Mouse (Mus musculus) forebrain, embryonic 15.5 days (tissue): ENCODE measurements around the gene Crtap. TPM values are rescaled to one million over a fixed set of nuclear protein-coding genes. Genes with fewer than 3 reads are reported as not detected.
A peak's percentile ranks its signal among the peaks of the same experiment; 100 is the strongest.
"Not testable (repeated sequence)": the region's sequence is repeated elsewhere in the genome, so short reads cannot be mapped to it uniquely, and the experiment has no call there.

Source experiments
- ATAC-seq: fragments of 200-750 bp; cut with Nextera tagmentation; replicated peaks from 2 replicates; pipeline ENCODE4 v1.8.0; 2017; ENCODE audit warnings: mild to moderate bottlenecking, moderate TSS enrichment, moderate library complexity
- H3K27ac ChIP-seq: fragments of 300-500 bp; sonication (generic); replicated peaks from 2 replicates; pipeline ENCODE4 v1.5.1; 2015; ENCODE audit warnings: mild to moderate bottlenecking, inconsistent platforms
- H3K27me3 ChIP-seq: fragments of 300-500 bp; sonication (generic); 2 replicates; pipeline ENCODE4 v1.6.1; 2015; ENCODE audit warnings: inconsistent platforms
- H3K36me3 ChIP-seq: fragments of 300-500 bp; sonication (generic); 2 replicates; pipeline ENCODE4 v1.6.1; 2015; ENCODE audit warnings: mild to moderate bottlenecking, inconsistent platforms
- H3K4me1 ChIP-seq: fragments of 300-500 bp; sonication (generic); 2 replicates; pipeline ENCODE4 v1.6.1; 2015; ENCODE audit warnings: inconsistent platforms
- H3K4me2 ChIP-seq: fragments of 300-500 bp; sonication (generic); replicated peaks from 2 replicates; pipeline ENCODE4 v1.6.1; 2015; ENCODE audit warnings: mild to moderate bottlenecking, inconsistent platforms
- H3K4me3 ChIP-seq: fragments of 300-500 bp; sonication (generic); 2 replicates; pipeline ENCODE4 v1.5.1; 2015; ENCODE audit warnings: mild to moderate bottlenecking, inconsistent platforms
- H3K9ac ChIP-seq: fragments of 300-500 bp; sonication (generic); replicated peaks from 2 replicates; pipeline ENCODE4 v1.6.1; 2015; ENCODE audit warnings: mild to moderate bottlenecking, inconsistent platforms
- H3K9me3 ChIP-seq: fragments of 300-500 bp; sonication (generic); 2 replicates; pipeline ENCODE4 v1.6.1; 2016; ENCODE audit warnings: inconsistent platforms
- WGBS: fragments of 180-500 bp; shearing (Covaris S2); methylation state at CpG from one replicate; pipeline ENCODE4 v1.1.7; 2015; ENCODE audit warnings: mixed read lengths; 5-methylcytosine and 5-hydroxymethylcytosine counted together
- polyA plus RNA-seq: library from polyadenylated mRNA; unstranded; fragments of >200 nt; fragmentation: Nextera tagmentation; extraction: Ambion mirVana; gene quantifications from 2 replicates; pipeline ENCODE4 v1.2.1, GENCODE M21; 2015

Crtap gene
- polyA plus RNA-seq, 1 experiment from 2014 or later = 19.9 TPM

- H3K9ac ChIP-seq = no peak overlapping the region
- 95% methylated on average over 10 of the region's 10 CpGs for WGBS
- H3K27ac ChIP-seq = no peak overlapping the region
- no peaks in the 10 kb centered on the region for H3K27me3 ChIP-seq
- H3K9me3 ChIP-seq = no peaks in the 10 kb centered on the region
- no peak for ATAC-seq
- no peak overlapping the region for H3K4me3 ChIP-seq
- H3K36me3 ChIP-seq = no peaks in the 10 kb centered on the region
- no peak overlapping the region for H3K4me2 ChIP-seq
- H3K4me1 ChIP-seq = no peaks in the 10 kb centered on the region
Measured at GRCm38 (mm10) chr9:114377168-114377567, 13.3 kb downstream of the Crtap start.

- 93% methylated on average over 10 of the region's 10 CpGs for WGBS
Measured at GRCm38 (mm10) chr9:114375276-114375962, 15.1 kb downstream of the Crtap start.

DNA sequence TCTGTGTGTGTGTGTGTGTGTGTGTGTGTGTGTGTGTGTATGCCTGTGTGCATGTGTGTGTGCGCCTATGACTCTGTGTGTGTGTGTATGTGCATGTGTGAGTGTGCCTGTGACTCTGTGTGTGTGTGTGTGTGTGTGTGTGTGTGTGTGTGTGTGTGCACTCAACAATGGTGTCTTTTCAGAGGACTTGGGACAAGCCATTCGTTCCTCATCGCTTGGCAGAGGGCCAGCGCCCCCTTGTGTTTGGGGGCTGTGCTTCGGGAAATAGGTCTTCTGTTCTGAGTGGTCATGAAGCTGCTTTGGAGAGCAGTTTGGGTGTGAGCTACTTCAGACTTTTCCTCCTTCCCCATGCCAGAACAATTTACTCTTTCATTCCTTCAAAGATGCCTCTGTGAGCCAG, 18.8 kb downstream of the Crtap start:
- H3K4me3 ChIP-seq, H3K27me3 ChIP-seq, H3K4me2 ChIP-seq, H3K36me3 ChIP-seq, H3K27ac ChIP-seq, H3K9ac ChIP-seq, H3K4me1 ChIP-seq, H3K9me3 ChIP-seq, ATAC-seq: not testable (repeated sequence)
- WGBS = 25% methylated on average over 5 of the region's 5 CpGs

More at GRCm38 (mm10) chr9:114375276-114375962, 15.1 kb downstream of the Crtap start:
- no peaks in the 10 kb centered on the region for H3K27me3 ChIP-seq
- no peak for ATAC-seq
- no peaks in the 10 kb centered on the region for H3K36me3 ChIP-seq
- H3K4me2 ChIP-seq = no peak overlapping the region
- H3K4me3 ChIP-seq = no peak overlapping the region
- no peaks in the 10 kb centered on the region for H3K4me1 ChIP-seq
- H3K9me3 ChIP-seq = no peaks in the 10 kb centered on the region
- no peak overlapping the region for H3K9ac ChIP-seq
- no peak overlapping the region for H3K27ac ChIP-seq

DNA sequence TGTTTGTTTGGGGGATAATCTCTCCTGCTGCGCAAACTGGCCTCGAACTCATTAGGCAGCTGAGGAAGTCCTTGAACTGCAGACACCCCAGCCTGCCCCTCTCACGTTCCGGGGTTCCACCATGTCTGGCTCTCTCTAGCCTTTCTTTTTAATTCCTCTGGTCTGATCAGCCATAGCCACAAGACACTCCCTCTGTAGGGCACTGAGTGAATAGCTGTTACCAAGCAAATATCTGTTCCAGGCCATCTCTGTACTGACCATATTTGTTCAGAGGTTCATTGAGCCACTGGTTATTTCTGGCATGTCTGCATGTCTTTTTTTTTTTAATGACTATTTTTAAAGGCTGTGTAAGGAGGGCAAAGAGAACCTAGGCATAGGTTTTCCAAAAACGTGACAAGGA, 21.1 kb downstream of the Crtap start:
- not testable (repeated sequence) for ATAC-seq

DNA sequence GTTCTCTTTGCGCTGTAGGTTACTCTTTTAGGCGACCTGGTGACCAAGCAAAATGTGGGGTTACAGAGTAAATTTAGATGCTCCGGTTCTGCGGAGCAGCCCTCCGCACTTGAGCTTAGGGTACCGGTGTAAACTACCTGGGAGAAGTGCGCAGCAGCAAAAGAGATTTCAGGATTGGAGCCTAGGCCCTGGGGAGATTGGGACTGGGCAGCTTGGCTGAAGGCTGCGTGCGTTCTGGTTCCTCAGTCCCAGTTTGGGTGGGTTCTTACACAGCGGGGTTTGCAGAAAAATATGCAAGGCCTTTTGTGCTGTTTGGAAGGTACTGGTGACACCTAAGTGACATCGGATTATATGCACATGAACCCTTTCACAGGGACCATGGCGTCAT, 22.0 kb downstream of the Crtap start:
- H3K4me1 ChIP-seq = peaks cover 9% of the 10 kb centered on the region; the same call in 1 of the 2 replicates
- H3K4me3 ChIP-seq = peak overlapping the region; percentile 49
- H3K4me2 ChIP-seq = peak overlapping the region; percentile 82
- H3K36me3 ChIP-seq = no peaks in the 10 kb centered on the region
- no peaks in the 10 kb centered on the region for H3K9me3 ChIP-seq
- H3K27me3 ChIP-seq = no peaks in the 10 kb centered on the region
- no peak overlapping the region for H3K27ac ChIP-seq
- 12% methylated on average over 12 of the region's 12 CpGs for WGBS
- peak overlapping the region; percentile 54 for H3K9ac ChIP-seq
- ATAC-seq = peak; percentile 53; the same call in 1 of the 2 replicates

More for the DNA sequence above, 21.1 kb downstream of the Crtap start:
- not testable (repeated sequence) for H3K27me3 ChIP-seq, H3K4me1 ChIP-seq, H3K4me2 ChIP-seq, H3K9ac ChIP-seq, H3K27ac ChIP-seq, H3K4me3 ChIP-seq, H3K36me3 ChIP-seq, H3K9me3 ChIP-seq
- 53% methylated on average over 5 of the region's 5 CpGs for WGBS

DNA sequence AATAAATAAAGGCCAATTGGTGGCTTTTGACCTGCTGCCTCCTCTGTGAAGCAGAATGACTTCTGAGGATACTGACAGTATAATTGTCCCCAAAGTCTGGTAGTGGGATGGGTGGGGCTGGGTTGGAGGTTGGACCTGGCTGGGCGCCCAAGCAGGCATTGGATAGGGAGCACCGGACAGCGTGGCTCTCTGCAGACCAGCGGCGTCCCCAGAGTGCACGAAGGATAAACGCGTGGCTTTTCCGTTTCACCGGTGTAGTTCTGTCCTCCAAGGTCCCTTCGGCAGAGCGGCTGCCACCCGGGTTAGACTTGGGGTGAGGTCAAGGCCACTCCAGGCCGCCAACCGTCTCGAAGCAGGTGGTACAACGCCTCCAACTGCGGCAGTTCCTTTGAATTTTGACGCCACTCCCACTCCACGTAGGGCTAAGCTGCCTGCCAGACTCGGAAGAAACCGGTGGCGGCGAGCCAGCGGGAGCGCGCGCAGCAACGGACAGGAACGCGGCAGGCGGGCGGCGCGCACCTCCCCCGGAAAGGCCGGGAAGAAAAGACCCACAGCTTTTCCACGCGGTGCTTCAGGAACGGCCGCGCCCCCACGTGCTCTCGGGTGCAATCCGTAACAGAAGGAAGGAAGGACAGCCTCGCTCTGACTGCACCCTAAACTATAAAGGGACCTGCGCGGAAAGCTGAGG, 22.5 kb downstream of the Crtap start:
- ATAC-seq = peak; percentile 88
- no peaks in the 10 kb centered on the region for H3K36me3 ChIP-seq
- WGBS = under 1% methylated on average over 48 of the region's 48 CpGs
- H3K9ac ChIP-seq = peak overlapping the region; percentile 54
- H3K4me3 ChIP-seq = peak overlapping the region; percentile 49
- H3K4me1 ChIP-seq = peaks cover 9% of the 10 kb centered on the region; the same call in 1 of the 2 replicates
- no peaks in the 10 kb centered on the region for H3K27me3 ChIP-seq
- no peaks in the 10 kb centered on the region for H3K9me3 ChIP-seq
- no peak overlapping the region for H3K27ac ChIP-seq
- H3K4me2 ChIP-seq = peak overlapping the region; percentile 82

- 84% methylated on average over 9 of the region's 9 CpGs for WGBS
- ATAC-seq, H3K4me3 ChIP-seq, H3K27me3 ChIP-seq, H3K4me2 ChIP-seq, H3K9me3 ChIP-seq, H3K27ac ChIP-seq, H3K4me1 ChIP-seq, H3K9ac ChIP-seq, H3K36me3 ChIP-seq: not testable (repeated sequence)
Measured at GRCm38 (mm10) chr9:114329855-114330254, 60.6 kb downstream of the Crtap start, which contains the start of gene Bcl2a1c. Bcl2a1c (plus strand) TSS chr9:114330135.

- not testable (repeated sequence) for H3K4me2 ChIP-seq, H3K4me3 ChIP-seq, H3K27ac ChIP-seq, H3K9me3 ChIP-seq, H3K4me1 ChIP-seq, H3K36me3 ChIP-seq, H3K9ac ChIP-seq, H3K27me3 ChIP-seq, ATAC-seq
Measured at GRCm38 (mm10) chr9:114328332-114328731, 62.1 kb downstream of the Crtap start.

GRCm38 (mm10) chr9:114326011-114326748, 64.3 kb downstream of the Crtap start:
- H3K4me2 ChIP-seq = no peak overlapping the region
- no peak overlapping the region for H3K9ac ChIP-seq
- no peaks in the 10 kb centered on the region for H3K9me3 ChIP-seq
- no peak for ATAC-seq
- H3K4me1 ChIP-seq = no peaks in the 10 kb centered on the region
- no peak overlapping the region for H3K27ac ChIP-seq
- WGBS = 70% methylated on average over 3 of the region's 3 CpGs
- H3K36me3 ChIP-seq = no peaks in the 10 kb centered on the region
- H3K4me3 ChIP-seq = no peak overlapping the region
- no peaks in the 10 kb centered on the region for H3K27me3 ChIP-seq

Other genes starting within 250 kb of the Crtap start
- not detected in 2 replicates for gene Bcl2a1c, start 60.5 kb downstream of the Crtap start, polyA plus RNA-seq
- 21.6 and 21.9 TPM in 2 replicates for gene Glb1, start 10.4 kb upstream of the Crtap start, polyA plus RNA-seq
- gene Tmppe, start 10.4 kb upstream of the Crtap start, polyA plus RNA-seq = 7.5 and 7.7 TPM in 2 replicates
- gene Ccr4, start 114.2 kb upstream of the Crtap start, polyA plus RNA-seq = not detected in 2 replicates
- gene C130032M10Rik, start 125.0 kb upstream of the Crtap start, polyA plus RNA-seq = not detected in 2 replicates
- gene Trim71, start 173.7 kb upstream of the Crtap start, polyA plus RNA-seq = 0.11 and 0.14 TPM in 2 replicates
- 57.9 and 60.1 TPM in 2 replicates for gene Cnot10, start 249.5 kb upstream of the Crtap start, polyA plus RNA-seq